Mouse (Mus musculus): ENCODE data around the gene Hopx. TPM values are rescaled to one million over a fixed set of nuclear protein-coding genes. Genes with fewer than 3 reads are reported as not detected.
"Not testable (repeated sequence)": the region's sequence is repeated elsewhere in the genome, so short reads cannot be mapped to it uniquely, and the experiment has no call there.

The Hopx gene
- polyA plus RNA-seq, 1 experiment from 2014 or later = 8.8 TPM

DNA sequence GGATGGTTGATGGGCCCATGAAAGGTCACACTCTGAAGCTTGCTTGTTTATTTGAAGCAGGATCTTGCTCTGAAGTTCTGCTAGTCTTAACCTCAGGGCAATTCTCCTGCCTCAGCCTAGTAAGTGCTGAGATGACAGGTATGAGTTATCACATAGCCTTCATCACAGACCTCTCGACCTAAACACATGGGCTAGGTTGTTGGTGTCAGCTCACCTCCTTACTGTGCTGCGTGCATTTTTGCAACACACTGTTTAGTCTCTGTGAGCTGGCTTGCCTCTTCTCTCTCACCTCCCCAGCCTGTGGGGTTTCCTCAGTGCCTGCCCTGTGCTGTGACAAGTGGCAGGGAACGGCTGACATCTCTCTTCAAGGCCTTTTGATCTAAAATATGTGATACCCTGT, 1.1 kb downstream of the Hopx start:
- 84% methylated on average over 3 of the region's 3 CpGs for WGBS
- H3K36me3 ChIP-seq = no peaks in the 10 kb centered on the region
- H3K4me2 ChIP-seq = peak overlapping the region; percentile 36
- H3K9me3 ChIP-seq = no peaks in the 10 kb centered on the region
- peak overlapping the region; percentile 35; the same call in 1 of the 2 replicates for H3K9ac ChIP-seq
- H3K27me3 ChIP-seq = no peaks in the 10 kb centered on the region
- peaks cover 32% of the 10 kb centered on the region for H3K4me1 ChIP-seq (replicated peaks)
- H3K27ac ChIP-seq (replicated peaks) = peak overlapping the region; percentile 67
- ATAC-seq (ENCODE audit: low read depth) = no peak
- peak overlapping the region; percentile 19 for H3K4me3 ChIP-seq

DNA sequence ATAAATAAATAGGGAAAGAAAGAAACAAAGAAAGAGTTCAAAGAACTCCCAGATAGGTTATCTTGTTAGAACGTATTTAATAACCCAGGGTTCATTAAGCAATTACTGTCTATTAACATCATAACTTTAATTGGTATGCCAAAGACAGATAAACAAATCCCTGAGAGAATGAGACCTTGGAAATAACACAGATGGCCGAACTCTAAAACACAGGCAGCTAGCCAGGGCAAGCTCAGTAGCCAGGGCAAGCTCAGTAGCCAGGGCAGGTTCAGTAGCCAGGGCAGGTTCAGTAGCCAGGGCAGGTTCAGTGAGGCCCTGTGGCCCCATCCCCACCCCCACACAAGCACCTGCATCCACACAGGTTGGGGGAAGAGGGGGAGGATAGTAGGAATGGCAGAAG, 2.9 kb downstream of the Hopx start:
- ATAC-seq (ENCODE audit: low read depth) = no peak
- 0 out of 2 replicates have a peak overlapping the region, but pooled peaks have one; percentile 49 for H3K27ac ChIP-seq (replicated peaks)
- H3K4me3 ChIP-seq = peak overlapping the region; percentile 4
- H3K4me1 ChIP-seq (replicated peaks) = peaks cover 32% of the 10 kb centered on the region
- no peaks in the 10 kb centered on the region for H3K27me3 ChIP-seq
- H3K36me3 ChIP-seq = no peaks in the 10 kb centered on the region
- no peak overlapping the region for H3K9ac ChIP-seq
- 67% methylated on average over 2 of the region's 2 CpGs for WGBS
- H3K4me2 ChIP-seq = peak overlapping the region; percentile 42
- no peaks in the 10 kb centered on the region for H3K9me3 ChIP-seq

DNA sequence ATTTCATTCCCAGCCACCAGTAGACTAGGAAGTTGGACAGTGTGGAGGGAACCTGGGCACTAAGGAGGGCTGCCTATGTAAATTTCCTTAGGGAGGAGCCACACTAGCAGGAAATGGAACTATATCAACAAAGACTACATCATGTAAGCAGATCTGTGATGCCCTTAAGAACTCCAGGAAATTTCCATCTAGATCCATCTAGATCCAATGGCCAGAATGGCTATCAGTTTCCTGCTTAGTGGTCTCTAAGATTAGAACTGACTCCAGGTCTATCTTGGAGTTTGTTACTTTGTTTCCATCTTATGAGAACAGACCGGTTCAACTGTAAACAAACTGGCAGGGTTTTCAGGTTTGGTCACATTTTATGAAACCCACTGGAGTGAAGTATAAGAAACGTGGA, 5.1 kb downstream of the Hopx start:
- Histone ChIP-seq H3K4me2 (no peak overlapping the region), H3K36me3 (no peaks in the 10 kb centered on the region), H3K27ac (replicated peaks) (no peak overlapping the region), H3K4me3 (no peak overlapping the region), H3K4me1 (replicated peaks) (peaks cover 29% of the 10 kb centered on the region), H3K9ac (no peak overlapping the region), H3K27me3 (no peaks in the 10 kb centered on the region), H3K9me3 (no peaks in the 10 kb centered on the region)
- no peak for ATAC-seq (ENCODE audit: low read depth)
- WGBS = 89% methylated on average over 2 of the region's 2 CpGs

DNA sequence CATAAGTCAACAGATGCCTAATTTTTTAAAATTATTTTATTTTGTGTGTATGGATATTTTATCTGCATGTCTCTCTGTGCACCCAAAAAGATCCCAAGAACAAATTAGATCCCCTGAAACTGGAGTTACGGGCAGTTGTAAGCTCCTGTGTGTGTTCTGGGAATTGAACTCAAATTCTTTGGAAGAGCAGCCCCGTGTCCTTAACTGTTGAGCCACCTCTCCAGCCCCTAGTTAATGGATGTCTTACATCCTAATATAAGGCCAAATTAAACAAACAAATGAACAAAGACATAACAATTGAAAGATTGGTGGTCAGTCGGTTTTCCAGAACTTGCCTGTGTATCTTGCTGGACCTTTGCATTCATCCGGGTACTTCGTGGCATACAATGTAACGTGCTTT, 6.1 kb downstream of the Hopx start:
- no peak overlapping the region for H3K27ac ChIP-seq (replicated peaks)
- H3K4me1 ChIP-seq (replicated peaks) = peaks cover 28% of the 10 kb centered on the region
- ATAC-seq (ENCODE audit: low read depth) = no peak
- H3K4me3 ChIP-seq = no peak overlapping the region
- no peaks in the 10 kb centered on the region for H3K36me3 ChIP-seq
- no peak overlapping the region for H3K9ac ChIP-seq
- H3K9me3 ChIP-seq = no peaks in the 10 kb centered on the region
- H3K4me2 ChIP-seq = no peak overlapping the region
- H3K27me3 ChIP-seq = no peaks in the 10 kb centered on the region
- 96% methylated on average over 6 of the region's 6 CpGs for WGBS

DNA sequence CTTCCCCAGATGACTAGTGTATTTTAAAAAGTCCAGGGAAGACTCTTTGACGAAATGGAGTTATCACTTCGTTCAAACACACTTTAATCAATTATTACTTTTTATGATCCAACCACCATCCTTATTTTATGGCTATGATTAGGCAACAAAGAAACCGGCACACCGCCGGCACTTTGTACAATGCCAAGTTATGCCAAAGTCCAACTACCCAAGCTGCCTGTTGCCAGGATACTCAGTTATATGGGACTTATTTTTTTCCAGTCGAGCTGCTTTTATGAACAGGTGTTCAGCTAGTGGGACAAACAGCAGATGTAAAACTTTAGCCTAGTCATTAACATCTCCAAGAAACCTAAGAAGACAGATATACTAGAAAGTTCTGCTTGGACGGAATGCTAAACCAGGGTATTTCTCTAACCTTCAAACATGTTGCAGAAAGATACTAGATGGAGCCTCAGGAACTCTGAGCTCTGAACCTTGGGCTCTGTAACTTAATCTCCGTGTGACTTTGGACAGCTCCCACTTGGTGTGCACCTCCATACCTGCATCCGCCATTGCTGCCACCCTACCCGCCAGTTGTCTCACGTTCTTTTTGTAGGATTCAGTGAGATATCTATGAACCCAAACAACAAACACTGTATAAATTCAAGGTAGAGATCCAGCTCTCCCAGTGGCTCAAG, 7.6 kb downstream of the Hopx start:
- Histone ChIP-seq H3K36me3 (no peaks in the 10 kb centered on the region), H3K4me1 (replicated peaks) (peaks cover 37% of the 10 kb centered on the region), H3K27ac (replicated peaks) (no peak overlapping the region), H3K4me2 (no peak overlapping the region), H3K27me3 (no peaks in the 10 kb centered on the region), H3K9me3 (no peaks in the 10 kb centered on the region), H3K9ac (no peak overlapping the region), H3K4me3 (no peak overlapping the region)
- WGBS = 93% methylated on average over 11 of the region's 11 CpGs
- ATAC-seq (ENCODE audit: low read depth) = no peak

DNA sequence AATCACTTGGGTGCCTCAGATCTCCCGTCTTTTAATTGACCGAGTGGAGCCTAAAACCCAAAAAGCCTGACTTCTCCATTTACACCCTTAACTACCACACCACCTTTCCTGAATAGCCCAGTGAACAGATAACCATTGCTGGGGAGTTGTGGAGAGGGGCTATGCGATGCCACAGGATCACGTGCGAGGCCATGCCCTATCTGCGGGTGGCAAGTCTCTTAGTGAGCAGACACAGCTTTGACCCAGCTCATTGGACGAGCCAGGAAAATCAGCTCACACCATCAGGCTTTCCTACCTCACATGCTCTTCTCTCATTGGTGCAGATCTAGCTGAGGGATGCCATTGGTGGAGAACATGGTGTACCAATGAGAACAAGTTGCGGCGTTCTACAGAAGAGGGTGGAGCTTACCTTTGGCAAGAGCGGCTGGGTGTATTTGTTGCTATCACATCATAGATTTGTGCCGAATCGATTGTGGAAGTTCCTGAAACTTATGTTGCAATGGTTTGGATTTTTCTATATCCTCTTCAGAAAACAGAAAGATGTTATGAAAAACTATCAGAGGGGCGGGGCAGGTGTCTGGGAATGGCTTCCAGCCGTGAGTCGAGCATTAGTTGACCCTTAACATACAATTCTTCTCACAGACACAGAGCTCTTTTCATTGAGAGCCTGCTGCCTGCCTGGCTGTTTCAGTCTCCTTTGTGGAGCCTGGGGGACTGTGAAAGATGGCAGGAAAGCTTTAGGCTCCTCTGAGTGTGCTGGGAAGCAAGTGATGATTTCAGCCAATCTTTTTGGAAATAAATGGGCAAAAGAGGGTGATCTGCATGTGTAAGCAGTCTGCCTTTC, 12.2 kb downstream of the Hopx start:
- WGBS = 70% methylated on average over 15 of the region's 15 CpGs
- H3K9ac ChIP-seq = no peak overlapping the region
- H3K27ac ChIP-seq (replicated peaks) = peak overlapping the region; percentile 68
- peak; percentile 67; the same call in 1 of the 2 replicates for ATAC-seq (ENCODE audit: low read depth)
- no peak overlapping the region for H3K4me2 ChIP-seq
- H3K4me1 ChIP-seq (replicated peaks) = peaks cover 34% of the 10 kb centered on the region
- H3K27me3 ChIP-seq = no peaks in the 10 kb centered on the region
- no peak overlapping the region for H3K4me3 ChIP-seq
- H3K9me3 ChIP-seq = no peaks in the 10 kb centered on the region
- H3K36me3 ChIP-seq = no peaks in the 10 kb centered on the region

DNA sequence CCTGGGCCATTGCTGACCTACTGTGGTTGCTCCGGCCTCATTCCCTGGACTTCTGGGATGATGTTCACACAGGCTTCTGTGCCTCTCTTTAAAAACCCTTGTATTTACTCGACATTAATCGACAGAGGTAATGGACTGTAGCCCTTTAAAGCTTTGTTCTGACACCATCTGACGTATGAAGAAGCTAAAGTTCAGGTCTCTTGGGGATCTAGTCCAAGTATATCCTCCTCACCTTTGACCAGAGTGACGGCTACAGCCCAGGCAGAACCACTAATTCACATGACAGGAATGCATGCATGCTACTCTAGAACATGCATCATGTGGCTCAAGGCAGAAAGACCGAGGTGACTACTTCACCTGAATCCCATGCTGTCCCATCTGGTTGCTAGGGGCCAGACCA, 14.2 kb downstream of the Hopx start:
- ATAC-seq (ENCODE audit: low read depth) = no peak
- Histone ChIP-seq H3K9me3 (no peaks in the 10 kb centered on the region), H3K4me1 (replicated peaks) (peaks cover 47% of the 10 kb centered on the region), H3K9ac (no peak overlapping the region), H3K36me3 (no peaks in the 10 kb centered on the region), H3K27ac (replicated peaks) (no peak overlapping the region), H3K27me3 (peaks cover 11% of the 10 kb centered on the region), H3K4me3 (no peak overlapping the region), H3K4me2 (no peak overlapping the region)
- 83% methylated on average over 6 of the region's 6 CpGs for WGBS

DNA sequence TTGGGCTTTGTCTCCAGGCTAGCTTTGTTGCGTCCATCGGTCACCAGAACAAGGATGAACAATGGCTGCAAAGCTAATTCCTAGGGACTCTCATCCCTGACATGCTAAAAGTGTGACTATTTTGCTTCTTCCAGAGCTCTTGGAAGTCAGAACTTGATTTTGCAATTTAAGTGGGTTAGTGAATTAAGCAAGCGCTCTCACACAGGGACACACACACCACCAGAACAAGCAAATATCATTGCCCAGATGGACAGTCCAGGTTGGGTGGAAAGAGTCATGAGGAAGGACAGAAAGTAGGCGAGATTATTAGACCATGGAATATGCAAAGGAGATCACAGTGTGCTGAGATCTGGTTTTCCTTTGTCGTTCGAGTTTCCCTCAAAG, 14.9 kb downstream of the Hopx start:
- Histone ChIP-seq H3K9ac (no peak overlapping the region), H3K36me3 (no peaks in the 10 kb centered on the region), H3K27ac (replicated peaks) (0 out of 2 replicates have a peak overlapping the region, but pooled peaks have one; percentile 70), H3K9me3 (no peaks in the 10 kb centered on the region), H3K4me1 (replicated peaks) (peaks cover 48% of the 10 kb centered on the region), H3K27me3 (peaks cover 12% of the 10 kb centered on the region), H3K4me2 (no peak overlapping the region), H3K4me3 (no peak overlapping the region)
- no peak for ATAC-seq (ENCODE audit: low read depth)
- WGBS = 88% methylated on average over 6 of the region's 6 CpGs

DNA sequence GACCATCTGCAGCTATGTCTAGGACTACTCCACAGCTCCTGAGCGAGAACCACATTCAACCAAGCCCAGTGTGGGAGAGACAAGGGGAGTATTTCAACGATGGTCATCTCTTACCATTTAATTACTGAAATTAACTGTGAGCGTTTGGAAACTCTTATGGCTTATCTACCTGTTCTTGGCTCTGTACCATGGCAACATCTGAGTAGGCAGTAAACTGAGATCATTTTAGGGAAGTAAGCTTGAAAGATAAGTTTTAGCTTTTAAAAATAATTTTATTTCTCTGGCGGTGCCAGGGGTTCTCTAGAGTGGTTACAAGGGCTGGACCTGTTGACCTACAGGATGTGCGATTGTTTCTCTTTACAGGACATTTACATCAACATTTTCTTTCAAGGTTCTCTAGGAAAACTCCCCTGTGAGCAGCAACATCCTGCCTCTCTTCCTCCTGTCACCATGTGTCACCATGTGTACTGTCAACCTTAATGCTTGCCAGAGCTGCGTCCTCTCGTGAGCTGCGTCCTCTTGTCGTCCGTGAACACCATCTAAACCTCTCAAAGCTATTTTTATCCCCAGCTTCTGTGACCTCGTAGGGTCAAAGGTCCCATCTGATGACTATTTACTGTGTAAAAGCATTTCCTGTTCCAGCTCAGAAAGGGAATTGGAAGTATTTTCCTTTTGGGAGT, 15.5 kb downstream of the Hopx start:
- no peak overlapping the region for H3K4me2 ChIP-seq
- peak overlapping the region; percentile 70 for H3K27ac ChIP-seq (replicated peaks)
- 71% methylated on average over 11 of the region's 11 CpGs for WGBS
- peaks cover 46% of the 10 kb centered on the region for H3K4me1 ChIP-seq (replicated peaks)
- no peak for ATAC-seq (ENCODE audit: low read depth)
- no peaks in the 10 kb centered on the region for H3K36me3 ChIP-seq
- H3K27me3 ChIP-seq = peaks cover 12% of the 10 kb centered on the region
- H3K9ac ChIP-seq = no peak overlapping the region
- H3K9me3 ChIP-seq = no peaks in the 10 kb centered on the region
- H3K4me3 ChIP-seq = no peak overlapping the region

DNA sequence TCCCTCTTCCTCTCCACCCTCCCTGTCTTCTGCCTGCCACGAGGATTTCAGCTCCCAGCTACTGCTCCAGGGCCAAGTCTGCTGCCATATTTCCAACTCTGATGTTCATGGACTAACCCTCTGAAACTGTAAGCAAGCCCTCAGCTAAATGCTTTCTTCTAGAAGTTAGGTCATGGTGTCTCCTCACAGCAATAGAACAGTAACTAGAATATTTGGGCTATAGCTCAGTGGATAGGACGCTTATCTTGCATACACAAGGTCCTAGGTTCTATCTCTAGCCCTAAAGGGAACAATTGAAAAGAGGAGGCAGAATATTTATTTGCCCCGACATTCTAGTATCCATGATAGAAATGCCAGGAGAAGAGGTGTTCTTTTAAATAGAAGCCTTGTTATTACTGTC, 16.0 kb downstream of the Hopx start:
- no peak for ATAC-seq (ENCODE audit: low read depth)
- no peak overlapping the region for H3K4me3 ChIP-seq
- no peaks in the 10 kb centered on the region for H3K36me3 ChIP-seq
- peaks cover 47% of the 10 kb centered on the region for H3K4me1 ChIP-seq (replicated peaks)
- peak overlapping the region; percentile 70 for H3K27ac ChIP-seq (replicated peaks)
- H3K9me3 ChIP-seq = no peaks in the 10 kb centered on the region
- H3K4me2 ChIP-seq = no peak overlapping the region
- no peak overlapping the region for H3K9ac ChIP-seq
- H3K27me3 ChIP-seq = peaks cover 12% of the 10 kb centered on the region
- WGBS = 68% methylated on average over 3 of the region's 3 CpGs

DNA sequence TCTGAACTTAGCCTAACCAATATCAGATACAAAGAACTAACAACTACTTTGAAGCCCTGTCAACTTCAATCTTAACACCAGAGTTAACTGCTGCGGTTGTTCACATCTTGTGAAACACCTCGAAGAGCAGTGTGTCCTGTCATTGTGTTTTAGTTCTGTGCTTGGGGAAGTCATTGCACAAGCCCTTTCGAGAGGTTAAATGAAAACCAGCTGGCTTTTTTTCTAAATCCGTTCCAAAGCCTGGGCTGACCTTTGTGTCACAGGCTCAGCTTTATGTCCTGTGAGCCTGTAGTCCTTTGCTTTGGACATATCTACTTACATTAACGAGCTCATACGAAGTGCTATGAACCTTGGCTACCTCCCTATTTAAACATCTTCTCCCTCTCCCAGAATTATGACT, 17.2 kb downstream of the Hopx start:
- ATAC-seq (ENCODE audit: low read depth) = no peak
- 60% methylated on average over 6 of the region's 6 CpGs for WGBS
- H3K36me3 ChIP-seq = no peaks in the 10 kb centered on the region
- peak overlapping the region; percentile 56 for H3K27ac ChIP-seq (replicated peaks)
- no peak overlapping the region for H3K4me2 ChIP-seq
- H3K4me3 ChIP-seq = no peak overlapping the region
- H3K27me3 ChIP-seq = peaks cover 16% of the 10 kb centered on the region
- H3K9ac ChIP-seq = no peak overlapping the region
- H3K4me1 ChIP-seq (replicated peaks) = peaks cover 48% of the 10 kb centered on the region
- H3K9me3 ChIP-seq = no peaks in the 10 kb centered on the region

DNA sequence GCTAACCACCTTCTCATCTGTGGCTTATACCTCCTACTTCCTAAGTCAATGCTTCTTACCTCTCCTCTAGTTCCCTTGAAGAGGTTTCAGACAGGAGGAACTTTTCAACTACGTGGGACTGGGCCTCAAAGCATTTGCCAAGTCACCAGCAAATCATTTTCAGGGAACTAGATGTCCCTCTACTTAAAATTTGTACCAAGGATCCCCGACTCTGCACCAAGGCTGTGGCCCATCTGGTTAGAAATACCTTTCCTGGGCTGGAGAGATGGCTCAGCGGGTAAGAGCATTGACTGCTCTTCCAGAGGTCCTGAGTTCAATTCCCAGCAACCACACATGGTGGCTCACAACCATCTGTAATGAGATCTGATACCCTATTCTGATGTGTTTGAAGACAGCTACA, 18.7 kb downstream of the Hopx start:
- 82% methylated on average over 3 of the region's 3 CpGs for WGBS
- not testable (repeated sequence) for H3K9me3 ChIP-seq; H3K27ac ChIP-seq (replicated peaks); ATAC-seq (ENCODE audit: low read depth); H3K4me3 ChIP-seq; H3K9ac ChIP-seq; H3K36me3 ChIP-seq
- Histone ChIP-seq H3K27me3 (peaks cover 20% of the 10 kb centered on the region), H3K4me2 (peak overlapping the region; percentile 99; the same call in 1 of the 2 replicates), H3K4me1 (replicated peaks) (peaks cover 56% of the 10 kb centered on the region)

Measured in neural tube, embryonic 13.5 days (tissue).